Mouse (Mus musculus) forebrain, embryonic 11.5 days (tissue): Measurements from ENCODE around the gene Chrna1. TPM values are rescaled to one million over a fixed set of nuclear protein-coding genes. Genes with fewer than 3 reads are reported as not detected.

ENCODE experiments used
- ATAC-seq: fragments of 200-750 bp; cut with Nextera tagmentation; replicated peaks from 2 replicates; pipeline ENCODE4 v1.8.0; 2017; ENCODE audit warnings: moderate TSS enrichment; ENCODE audit not compliant: low FRiP score
- DNase-seq: peaks from one replicate; pipeline ENCODE4 v3.0.0-alpha.2; 2017; ENCODE audit warnings: low spot score
- H3K27ac ChIP-seq: fragments of 300-500 bp; sonication (generic); 2 replicates; pipeline ENCODE4 v1.5.1; 2014; ENCODE audit warnings: low read depth, low read length
- H3K27me3 ChIP-seq: fragments of 300-500 bp; sonication (generic); 2 replicates; pipeline ENCODE4 v1.6.1; 2014; ENCODE audit warnings: mild to moderate bottlenecking, low read length, mixed read lengths; ENCODE audit not compliant: control insufficient read depth, insufficient read depth
- H3K36me3 ChIP-seq: fragments of 300-500 bp; sonication (generic); 2 replicates; pipeline ENCODE4 v1.6.1; 2014; ENCODE audit warnings: mild to moderate bottlenecking, low read length, moderate library complexity, mixed read lengths; ENCODE audit not compliant: control insufficient read depth, insufficient read depth
- H3K4me1 ChIP-seq: fragments of 300-500 bp; sonication (generic); replicated peaks from 2 replicates; pipeline ENCODE4 v1.6.1; 2014; ENCODE audit warnings: low read length, mixed read lengths; ENCODE audit not compliant: control insufficient read depth, insufficient read depth
- H3K4me2 ChIP-seq: fragments of 300-500 bp; sonication (generic); 2 replicates; pipeline ENCODE4 v1.6.1; 2014; ENCODE audit warnings: low read depth, mild to moderate bottlenecking, low read length, moderate library complexity, mixed read lengths; ENCODE audit not compliant: severe bottlenecking
- H3K4me3 ChIP-seq: fragments of 300-500 bp; sonication (generic); 2 replicates; pipeline ENCODE4 v1.5.1; 2014; ENCODE audit warnings: low read depth, low read length
- H3K9ac ChIP-seq: fragments of 300-500 bp; sonication (generic); 2 replicates; pipeline ENCODE4 v1.6.1; 2014; ENCODE audit warnings: low read length
- H3K9me3 ChIP-seq: fragments of 300-500 bp; sonication (generic); 2 replicates; pipeline ENCODE4 v1.6.1; 2016; ENCODE audit warnings: low read length, mixed read lengths; ENCODE audit not compliant: control insufficient read depth
- WGBS: fragments of 180-500 bp; shearing (Covaris S2); extraction: QIAGEN DNeasy Blood & Tissue Kit; methylation state at CpG from one replicate; pipeline ENCODE4 v1.1.7; 2014; 5-methylcytosine and 5-hydroxymethylcytosine counted together
- polyA plus RNA-seq: library from polyadenylated mRNA; unstranded; fragments of >200 nt; fragmentation: Nextera tagmentation; extraction: Ambion mirVana; gene quantifications from 2 replicates; pipeline ENCODE4 v1.2.1, GENCODE M21; 2014

The Chrna1 gene
- polyA plus RNA-seq, 1 experiment from 2014 or later: 0.32 TPM

DNA sequence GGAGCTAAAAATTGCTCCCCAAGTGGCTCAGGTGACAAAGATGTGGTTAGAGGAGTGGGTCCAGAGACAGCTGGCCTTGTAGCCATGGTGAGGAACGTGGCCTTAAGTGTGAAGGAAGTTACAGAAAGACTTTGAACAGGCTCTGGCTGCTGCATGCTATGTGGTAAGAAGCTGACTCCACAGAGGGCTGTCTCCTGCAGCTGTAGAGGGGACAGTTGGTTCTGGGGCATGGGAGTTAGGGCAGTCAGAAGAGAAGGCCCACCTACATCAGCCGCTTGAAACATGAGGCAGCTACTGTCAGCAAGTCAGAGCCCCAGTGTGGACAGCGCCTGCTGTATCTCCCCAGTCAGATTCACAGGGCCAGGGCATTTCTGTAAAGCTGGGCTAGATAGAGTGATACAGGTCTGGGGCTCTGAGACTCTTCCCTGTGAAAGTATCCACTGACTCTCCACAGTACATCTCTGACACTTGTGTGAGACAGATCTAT, 29.6 kb upstream of the Chrna1 start:
- Histone ChIP-seq H3K4me2 (no peak overlapping the region), H3K4me3 (no peak overlapping the region), H3K9me3 (no peaks in the 10 kb centered on the region), H3K27me3 (no peaks in the 10 kb centered on the region), H3K9ac (no peak overlapping the region), H3K4me1 (no peaks in the 10 kb centered on the region), H3K27ac (no peak overlapping the region), H3K36me3 (no peaks in the 10 kb centered on the region; the same call in 1 of the 2 replicates)
- DNase-seq: no peak
- 87% methylated on average over 3 of the region's 3 CpGs for WGBS
- no peak for ATAC-seq

GRCm38 (mm10) chr2:73609067-73609723, 29.1 kb upstream of the Chrna1 start:
- Histone ChIP-seq H3K4me1 (no peaks in the 10 kb centered on the region), H3K4me2 (no peak overlapping the region), H3K27me3 (no peaks in the 10 kb centered on the region), H3K27ac (no peak overlapping the region), H3K4me3 (no peak overlapping the region), H3K36me3 (no peaks in the 10 kb centered on the region; the same call in 1 of the 2 replicates), H3K9me3 (no peaks in the 10 kb centered on the region), H3K9ac (no peak overlapping the region)
- no peak for DNase-seq
- WGBS: 88% methylated on average over 5 of the region's 5 CpGs
- ATAC-seq: no peak

- H3K4me2 ChIP-seq: no peak overlapping the region
These were observed 28.3 kb upstream of the Chrna1 start for GRCm38 (mm10) chr2:73608391-73608790.

DNA sequence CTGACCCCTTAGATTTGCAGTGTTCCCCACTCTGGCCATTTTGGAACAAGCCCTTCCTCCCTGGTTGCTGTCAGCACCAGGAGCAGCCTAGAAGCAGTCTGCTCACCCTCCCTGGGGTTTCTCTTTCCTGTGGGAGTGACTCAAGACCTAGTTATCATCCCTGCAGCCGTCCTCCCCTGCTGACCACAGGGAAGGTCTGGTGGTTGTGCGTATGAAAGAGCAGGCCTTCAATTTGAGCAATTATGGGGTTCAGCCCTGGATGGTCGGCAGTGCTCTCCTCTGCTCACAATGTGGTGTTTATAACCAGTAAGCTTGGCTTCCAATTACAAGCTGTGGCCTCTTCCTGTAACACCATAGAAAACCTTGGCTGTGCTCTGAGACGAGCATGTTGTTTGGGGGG, 27.5 kb upstream of the Chrna1 start:
- no peak overlapping the region for H3K27ac ChIP-seq
- no peak overlapping the region for H3K9ac ChIP-seq
- no peak for ATAC-seq
- H3K4me2 ChIP-seq: no peak overlapping the region
- no peaks in the 10 kb centered on the region for H3K9me3 ChIP-seq
- WGBS: 53% methylated on average over 4 of the region's 4 CpGs
- no peaks in the 10 kb centered on the region for H3K4me1 ChIP-seq
- H3K4me3 ChIP-seq: no peak overlapping the region
- H3K36me3 ChIP-seq: no peaks in the 10 kb centered on the region; the same call in 1 of the 2 replicates
- no peaks in the 10 kb centered on the region for H3K27me3 ChIP-seq
- no peak for DNase-seq

More at GRCm38 (mm10) chr2:73608391-73608790, 28.3 kb upstream of the Chrna1 start:
- no peak for DNase-seq
- no peaks in the 10 kb centered on the region for H3K27me3 ChIP-seq
- ATAC-seq: no peak
- H3K27ac ChIP-seq: no peak overlapping the region
- H3K4me3 ChIP-seq: no peak overlapping the region
- no peaks in the 10 kb centered on the region for H3K9me3 ChIP-seq
- WGBS: 85% methylated on average over 6 of the region's 6 CpGs
- H3K36me3 ChIP-seq: no peaks in the 10 kb centered on the region; the same call in 1 of the 2 replicates
- no peaks in the 10 kb centered on the region for H3K4me1 ChIP-seq
- no peak overlapping the region for H3K9ac ChIP-seq

GRCm38 (mm10) chr2:73607146-73607545, 27.0 kb upstream of the Chrna1 start:
- Histone ChIP-seq H3K27ac (no peak overlapping the region), H3K27me3 (no peaks in the 10 kb centered on the region), H3K4me2 (no peak overlapping the region), H3K9ac (no peak overlapping the region), H3K4me1 (no peaks in the 10 kb centered on the region), H3K4me3 (no peak overlapping the region), H3K36me3 (no peaks in the 10 kb centered on the region; the same call in 1 of the 2 replicates), H3K9me3 (no peaks in the 10 kb centered on the region)
- DNase-seq (no peak), ATAC-seq (no peak)
- 68% methylated on average over 2 of the region's 2 CpGs for WGBS

DNA sequence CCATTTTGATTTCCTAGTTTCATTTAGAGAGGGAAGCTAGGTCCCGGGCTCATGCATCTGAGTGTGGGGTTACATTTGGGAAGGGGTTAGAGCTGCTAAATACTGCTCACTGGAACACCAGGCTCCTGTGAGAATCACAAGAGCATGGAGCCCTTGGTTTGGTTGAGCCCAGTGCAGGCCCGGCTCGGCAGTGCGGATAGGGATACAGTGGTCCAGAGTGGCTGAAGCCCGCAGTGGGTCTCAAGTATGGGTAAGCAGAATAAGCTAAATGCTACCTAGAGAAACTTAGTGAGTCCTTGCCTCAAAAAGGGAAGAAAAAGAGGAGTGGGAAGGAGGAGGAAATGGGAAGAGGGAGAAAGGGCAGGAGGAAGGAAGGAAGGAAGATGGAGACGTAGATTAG, 26.5 kb upstream of the Chrna1 start:
- no peak overlapping the region for H3K27ac ChIP-seq
- no peak for DNase-seq
- 92% methylated on average over 6 of the region's 6 CpGs for WGBS

DNA sequence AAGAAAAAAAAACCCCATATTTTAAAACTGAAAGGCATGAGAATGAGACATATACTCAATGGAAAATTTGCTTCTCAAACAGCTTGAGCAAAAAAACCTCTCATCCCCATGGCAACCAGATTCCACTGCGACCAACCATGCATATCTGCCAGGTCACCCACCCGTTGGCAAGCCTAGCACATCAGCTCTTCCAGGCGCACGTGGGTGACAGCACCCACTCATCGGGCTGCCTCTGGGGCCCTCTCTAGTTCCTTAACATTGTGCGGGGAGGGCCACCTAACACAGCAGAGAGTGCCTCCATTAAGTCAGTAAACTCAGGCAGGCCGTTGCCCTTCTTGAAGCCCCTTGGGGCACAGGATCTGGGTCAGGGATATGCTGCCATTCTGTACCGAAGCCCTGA, 24.9 kb upstream of the Chrna1 start:
- H3K4me1 ChIP-seq: no peaks in the 10 kb centered on the region
- WGBS: 80% methylated on average over 8 of the region's 8 CpGs
- DNase-seq: no peak

More for the DNA sequence above, 26.5 kb upstream of the Chrna1 start:
- Histone ChIP-seq H3K9ac (no peak overlapping the region), H3K36me3 (no peaks in the 10 kb centered on the region), H3K4me2 (no peak overlapping the region), H3K4me3 (no peak overlapping the region), H3K9me3 (no peaks in the 10 kb centered on the region), H3K27me3 (no peaks in the 10 kb centered on the region), H3K4me1 (no peaks in the 10 kb centered on the region)
- no peak for ATAC-seq

GRCm38 (mm10) chr2:73604579-73604978, 24.4 kb upstream of the Chrna1 start:
- Histone ChIP-seq H3K27ac (no peak overlapping the region), H3K4me1 (no peaks in the 10 kb centered on the region), H3K9ac (no peak overlapping the region), H3K4me3 (no peak overlapping the region), H3K9me3 (no peaks in the 10 kb centered on the region), H3K27me3 (no peaks in the 10 kb centered on the region), H3K36me3 (no peaks in the 10 kb centered on the region), H3K4me2 (no peak overlapping the region)
- DNase-seq (no peak), ATAC-seq (no peak)
- WGBS: 82% methylated on average over 2 of the region's 2 CpGs

More for the DNA sequence above, 24.9 kb upstream of the Chrna1 start:
- Histone ChIP-seq H3K27me3 (no peaks in the 10 kb centered on the region), H3K36me3 (no peaks in the 10 kb centered on the region), H3K9me3 (no peaks in the 10 kb centered on the region), H3K4me2 (no peak overlapping the region), H3K27ac (no peak overlapping the region), H3K4me3 (no peak overlapping the region), H3K9ac (no peak overlapping the region)
- no peak for ATAC-seq

GRCm38 (mm10) chr2:73600650-73601049, 20.5 kb upstream of the Chrna1 start:
- WGBS: 71% methylated on average over 2 of the region's 2 CpGs
- Histone ChIP-seq H3K4me2 (no peak overlapping the region), H3K9me3 (no peaks in the 10 kb centered on the region), H3K36me3 (no peaks in the 10 kb centered on the region), H3K27ac (no peak overlapping the region), H3K4me3 (no peak overlapping the region), H3K4me1 (no peaks in the 10 kb centered on the region), H3K27me3 (no peaks in the 10 kb centered on the region), H3K9ac (no peak overlapping the region)
- DNase-seq (no peak), ATAC-seq (no peak)
